Mouse (Mus musculus) WW6 (cell line): ENCODE data around the gene Lnpep.

ENCODE experiments used
- DNase-seq: peaks from one replicate; pipeline ENCODE4 v3.0.0-alpha.2; 2013; ENCODE audit warnings: low read depth, low spot score

Lnpep gene

DNA sequence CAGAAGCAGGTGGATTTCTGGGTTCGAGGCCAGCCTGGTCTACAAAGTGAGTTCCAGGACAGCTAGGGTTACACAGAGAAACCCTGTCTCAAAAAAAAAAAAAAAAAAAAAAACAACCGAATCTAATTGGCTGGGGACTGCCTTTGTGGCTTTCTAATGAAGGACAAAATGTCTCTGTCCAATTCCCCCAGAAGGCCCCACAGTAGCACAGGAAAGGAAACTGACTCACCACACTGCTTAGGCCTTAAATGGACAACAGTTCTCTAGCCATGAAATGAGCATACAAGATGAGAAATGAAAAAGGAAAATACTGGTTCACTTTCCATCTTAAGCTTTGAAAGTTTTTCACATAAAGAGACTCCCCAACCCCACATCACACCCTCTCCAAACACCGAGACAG lies 15.3 kb downstream of the Lnpep start:
- DNase-seq, result no peak

DNA sequence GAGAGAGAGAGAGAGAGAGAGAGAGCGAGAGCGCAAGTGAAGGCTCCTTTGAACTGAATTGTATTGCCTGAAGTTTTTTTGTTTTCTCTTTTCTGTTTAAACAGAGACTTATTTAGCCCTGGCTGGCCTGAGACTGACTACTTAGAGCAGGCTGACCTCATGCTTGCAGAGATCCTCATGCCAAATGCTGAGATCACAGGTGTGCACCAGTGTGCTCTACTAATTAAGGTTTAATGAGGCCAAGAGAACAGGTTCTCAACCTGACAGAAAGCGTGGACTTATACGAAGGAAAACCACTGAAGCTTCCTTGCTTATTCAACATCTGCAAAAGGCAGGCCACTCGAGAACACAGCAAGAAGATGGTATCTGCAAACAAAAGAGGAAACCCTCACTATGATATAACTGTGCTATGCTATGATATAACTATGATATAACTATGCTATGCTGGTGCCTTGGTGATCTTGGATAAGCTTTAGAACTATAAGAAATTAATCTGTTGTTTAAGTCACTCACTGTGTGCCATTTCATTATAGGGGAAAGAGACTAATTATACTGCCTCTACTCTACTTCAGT lies 16.3 kb downstream of the Lnpep start:
- DNase-seq, result no peak

DNA sequence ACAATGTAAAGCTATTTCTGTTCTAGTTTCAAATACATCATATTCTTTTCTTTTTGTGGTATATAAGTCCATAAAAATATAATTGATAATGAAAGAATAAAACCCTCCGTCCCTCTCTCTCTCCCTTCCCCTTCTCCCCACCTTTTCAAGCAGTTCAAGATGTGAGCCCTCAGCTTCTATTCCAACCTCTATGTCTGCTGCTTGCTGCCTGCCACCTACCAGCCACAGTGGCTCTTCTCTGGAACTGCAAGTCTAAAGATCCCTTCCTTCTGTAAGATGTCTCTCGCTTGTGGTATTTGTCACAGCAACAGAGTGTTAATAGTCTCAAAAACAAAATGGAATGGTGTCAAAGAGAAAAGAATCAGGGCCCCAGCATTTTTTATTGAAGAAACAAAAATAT lies 20.3 kb downstream of the Lnpep start:
- DNase-seq, result no peak

DNA sequence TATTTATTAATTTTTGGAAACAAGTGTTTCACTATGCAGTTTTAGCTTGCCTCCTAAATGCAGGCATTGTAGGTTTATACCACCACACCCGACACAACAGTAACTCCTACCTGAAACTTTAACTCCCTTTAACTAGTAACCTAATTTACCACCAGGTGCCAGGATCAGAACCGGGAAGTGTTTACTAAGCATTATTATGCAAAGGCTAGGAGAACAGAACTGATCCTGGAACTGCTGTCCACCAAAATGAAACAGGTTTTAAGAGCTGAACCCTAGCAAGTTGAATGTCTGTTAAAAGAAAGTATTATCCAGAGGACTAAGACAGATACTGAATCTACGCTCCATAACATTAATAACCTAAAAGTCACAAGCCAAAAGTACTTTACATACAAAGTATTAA lies 21.2 kb downstream of the Lnpep start:
- DNase-seq, result no peak

DNA sequence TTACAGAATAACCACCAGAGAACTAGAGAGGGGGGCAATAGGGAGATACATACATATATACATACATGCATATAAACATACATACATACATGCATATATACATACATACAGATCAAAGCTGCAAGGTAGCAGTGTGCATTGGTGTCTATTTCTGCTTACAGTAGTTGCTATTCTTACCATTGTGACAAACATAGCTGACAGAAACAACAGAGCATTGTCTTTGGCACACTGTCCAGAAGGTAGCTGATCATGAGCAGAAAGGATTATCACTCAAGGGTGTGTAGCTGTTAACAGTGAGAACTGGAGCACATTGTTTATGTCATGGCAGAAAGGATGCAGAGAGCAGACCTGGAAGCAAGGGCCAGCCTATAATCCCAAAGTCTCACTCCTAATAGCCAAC lies 22.1 kb downstream of the Lnpep start:
- DNase-seq, result no peak

DNA sequence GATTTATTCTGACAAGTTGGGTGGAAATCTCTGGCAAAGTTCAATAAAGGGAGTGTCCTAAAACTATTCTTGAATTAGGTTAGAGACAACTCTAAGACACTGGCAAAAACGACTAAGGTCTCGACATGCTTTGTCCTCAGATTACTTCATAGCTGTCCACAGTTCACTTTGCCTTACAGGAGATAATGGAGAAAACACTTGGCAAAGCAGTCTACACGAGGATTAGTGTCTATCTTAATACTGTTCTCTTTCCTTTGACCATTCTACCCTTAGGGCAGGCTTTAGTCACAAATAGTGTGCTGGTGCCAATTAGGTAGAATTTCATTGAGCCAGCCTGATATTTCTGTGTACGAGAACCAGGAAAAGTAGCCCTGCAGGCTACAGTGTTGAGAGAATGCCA lies 22.5 kb downstream of the Lnpep start:
- DNase-seq, result no peak

DNA sequence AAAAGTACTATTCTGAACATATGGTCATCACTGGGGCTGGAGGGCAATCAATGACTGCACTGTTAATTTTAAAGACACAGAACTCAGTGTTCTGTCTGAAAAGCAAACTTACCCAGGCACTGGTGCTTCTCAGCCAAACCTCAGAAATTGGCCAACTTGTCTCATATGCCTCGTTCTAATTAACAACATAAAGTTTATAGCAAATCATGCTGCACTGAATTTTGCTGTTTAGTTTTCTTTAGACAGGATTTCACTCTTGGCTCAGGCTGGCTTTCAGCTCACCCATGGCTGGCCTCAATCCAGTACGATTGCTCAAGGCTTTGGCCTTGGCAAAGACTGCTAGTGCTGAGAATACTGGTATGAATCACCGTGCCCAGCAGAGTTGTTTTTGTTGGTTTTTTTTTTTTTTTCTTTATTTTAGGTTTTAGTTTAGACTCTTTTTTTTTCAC lies 24.0 kb downstream of the Lnpep start:
- DNase-seq, result no peak

DNA sequence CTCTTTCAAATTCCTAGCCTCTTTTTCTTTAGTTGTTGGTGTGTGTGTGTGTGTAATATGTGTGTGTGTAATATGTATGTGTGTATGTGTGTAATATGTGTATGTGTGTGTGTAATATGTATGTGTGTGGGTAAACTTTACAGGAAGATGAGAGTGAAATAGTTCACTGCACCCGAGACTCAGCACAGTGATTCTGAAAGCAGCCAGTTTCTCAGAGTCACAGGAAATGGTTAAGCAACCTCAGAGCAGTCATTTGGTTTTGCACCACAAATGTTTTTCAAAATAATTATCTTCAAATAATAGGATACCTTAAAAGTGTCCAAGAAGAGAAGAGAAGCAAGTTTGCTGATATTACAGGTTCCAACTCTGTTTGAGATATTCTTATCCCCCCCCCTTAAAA lies 24.8 kb downstream of the Lnpep start:
- DNase-seq, result no peak

DNA sequence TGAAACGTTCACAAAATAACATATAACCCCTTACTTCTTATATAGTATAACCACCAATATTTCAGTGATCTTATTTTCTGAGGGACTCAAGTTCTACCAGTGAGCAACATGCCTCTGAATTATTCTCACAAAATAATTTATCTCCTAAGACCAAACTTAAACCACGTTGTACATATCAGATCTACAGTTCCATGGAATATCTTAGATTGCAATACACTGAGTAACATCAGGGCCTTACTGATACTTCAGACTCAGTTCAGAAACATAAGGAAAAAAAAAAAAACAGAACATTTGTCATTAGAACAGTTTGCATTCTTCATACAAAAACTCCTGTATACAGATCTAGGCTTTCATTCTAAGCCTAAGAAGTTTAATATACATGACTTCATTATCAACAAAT lies 26.5 kb downstream of the Lnpep start:
- DNase-seq, result no peak

DNA sequence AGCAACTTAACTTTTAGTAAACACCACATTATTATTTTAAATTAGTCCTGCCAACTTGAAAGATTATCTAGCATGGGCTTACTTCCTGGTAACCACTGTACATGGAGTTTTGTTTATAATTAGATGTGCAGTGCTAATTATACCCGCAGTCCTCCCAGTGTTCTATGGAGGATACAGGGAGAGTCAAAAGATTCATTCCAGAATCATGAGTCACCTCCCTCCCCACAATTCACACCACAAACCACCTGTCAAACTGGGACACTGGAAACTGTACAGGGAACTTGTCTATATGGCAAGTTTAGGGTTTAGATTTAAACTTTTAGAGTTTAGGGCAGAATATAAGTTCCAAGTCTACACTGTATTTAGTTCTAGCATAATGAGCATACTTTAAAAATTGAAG lies 31.9 kb downstream of the Lnpep start:
- no peak for DNase-seq

DNA sequence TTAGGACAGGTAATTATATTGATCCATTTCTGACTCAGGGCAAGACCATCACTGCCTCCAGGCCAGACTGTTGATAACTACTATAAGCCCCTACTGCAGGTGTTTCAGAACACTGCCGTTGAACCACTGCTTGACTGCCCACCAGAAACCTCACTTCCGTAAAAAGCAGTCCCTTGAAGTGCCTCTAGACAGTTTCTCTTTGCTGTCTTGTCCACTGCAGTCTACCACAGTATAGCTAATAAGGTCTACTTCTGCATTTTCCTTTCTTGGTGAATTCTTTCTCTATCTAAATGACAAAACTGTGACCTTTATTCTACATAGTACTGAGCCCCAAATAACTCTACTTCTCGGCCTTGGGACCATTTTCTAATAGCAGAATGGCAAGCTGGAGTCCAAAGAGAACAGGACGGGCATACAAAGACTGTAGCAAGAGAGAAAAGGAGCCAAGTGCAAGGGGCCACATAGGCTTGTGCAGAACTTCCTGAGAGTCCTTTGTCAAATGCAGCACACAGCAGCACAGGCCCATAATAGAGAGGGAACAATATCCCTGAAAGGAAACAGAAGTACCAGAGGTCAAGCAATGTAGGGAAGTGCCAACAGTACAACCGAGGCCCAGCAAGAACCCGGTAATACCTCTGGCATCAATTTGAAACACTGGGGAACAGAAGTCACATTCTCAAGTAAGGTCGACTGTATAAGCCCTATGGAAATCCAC lies 37.4 kb downstream of the Lnpep start:
- DNase-seq, result no peak

DNA sequence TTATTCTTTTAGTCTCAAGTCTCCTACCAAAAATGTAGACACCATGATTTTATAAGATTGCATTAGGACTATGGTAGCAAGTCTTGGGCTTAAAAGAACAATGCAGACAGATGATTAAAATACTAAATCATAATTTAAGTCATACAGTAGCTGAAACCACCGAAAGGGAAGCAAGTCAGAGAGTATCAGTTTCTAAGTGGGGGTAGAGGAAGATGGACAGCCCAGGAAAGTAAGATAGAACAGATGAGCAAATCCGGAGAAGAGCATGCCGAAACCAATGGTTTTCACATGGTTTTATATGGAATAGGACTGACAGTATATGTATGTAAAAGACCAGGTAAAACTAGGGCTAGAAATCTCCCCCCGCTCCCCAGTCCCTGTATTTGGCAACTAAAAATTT lies 39.7 kb downstream of the Lnpep start:
- DNase-seq, result no peak

DNA sequence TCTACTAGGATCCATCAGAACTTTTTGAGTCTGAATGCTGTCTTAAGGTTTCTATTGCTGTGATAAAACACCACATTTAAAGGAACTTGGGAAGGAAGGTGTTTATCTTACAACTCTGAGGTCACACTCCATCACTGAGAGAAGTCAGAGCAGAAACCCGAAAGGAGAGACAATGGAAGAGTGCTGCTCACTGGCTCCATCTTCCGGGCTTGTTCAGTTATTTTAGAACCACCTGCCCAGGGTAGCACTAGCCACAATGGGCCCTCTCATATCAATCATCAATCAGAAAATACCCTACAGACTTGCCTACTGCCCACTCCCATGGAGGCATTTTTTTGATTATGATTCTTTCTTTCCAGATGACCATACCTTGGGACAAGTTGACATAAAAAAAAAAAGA lies 41.0 kb downstream of the Lnpep start:
- no peak for DNase-seq

DNA sequence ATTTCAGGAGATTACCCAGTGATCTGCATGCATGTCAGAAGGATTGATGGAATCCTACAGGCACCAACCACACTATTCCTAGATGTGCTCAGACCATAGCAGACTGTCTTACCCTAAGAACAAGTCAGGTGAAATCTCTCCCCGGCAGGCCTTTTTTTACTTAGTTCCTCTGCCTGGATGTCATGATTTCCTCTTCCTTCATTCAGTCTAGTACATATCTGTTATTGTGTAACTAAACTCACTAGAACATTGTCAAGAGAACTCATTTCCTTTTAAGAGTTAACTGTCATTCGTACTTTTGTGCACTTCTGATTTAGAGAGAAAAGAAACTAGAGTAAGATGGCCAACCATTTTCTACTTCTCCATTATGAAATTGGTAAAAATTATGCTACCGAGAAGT lies 43.6 kb downstream of the Lnpep start:
- DNase-seq, result no peak

DNA sequence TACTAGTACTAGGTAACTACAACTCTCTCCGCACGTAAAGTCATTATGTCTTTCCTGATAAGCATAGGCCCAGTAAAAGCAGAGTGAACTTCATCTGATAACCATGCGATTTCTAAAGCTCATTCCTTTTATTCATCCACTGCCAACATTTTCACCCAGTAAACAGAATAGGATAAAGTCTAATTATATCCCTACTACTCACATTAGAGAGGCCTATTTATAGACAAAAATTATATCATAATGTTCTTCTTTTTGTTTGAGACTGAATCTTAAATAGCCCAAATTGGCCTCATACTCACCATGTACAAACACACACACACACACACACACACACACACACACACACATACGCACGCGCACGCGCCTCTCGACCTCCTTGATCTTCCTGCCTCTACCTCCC lies 48.5 kb downstream of the Lnpep start:
- DNase-seq, result no peak

DNA sequence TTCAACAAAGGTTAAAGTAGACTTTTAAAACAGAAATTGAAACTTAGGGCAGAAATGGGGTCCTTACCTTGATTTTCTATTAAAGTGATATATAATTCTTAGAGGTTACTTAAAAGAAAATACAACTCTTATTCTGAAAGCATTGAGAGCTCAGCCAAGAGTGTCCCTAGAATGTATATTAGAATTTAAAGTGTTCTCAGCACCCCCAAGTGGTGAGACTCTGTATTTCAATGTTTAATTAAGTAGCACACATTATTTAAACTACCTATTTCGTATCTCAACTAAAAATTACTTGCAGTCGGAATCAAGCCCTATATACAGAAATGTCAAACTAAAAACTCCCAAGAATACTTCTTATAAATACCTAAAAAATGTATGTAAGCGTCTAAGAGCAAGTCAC lies 57.8 kb downstream of the Lnpep start:
- no peak for DNase-seq

DNA sequence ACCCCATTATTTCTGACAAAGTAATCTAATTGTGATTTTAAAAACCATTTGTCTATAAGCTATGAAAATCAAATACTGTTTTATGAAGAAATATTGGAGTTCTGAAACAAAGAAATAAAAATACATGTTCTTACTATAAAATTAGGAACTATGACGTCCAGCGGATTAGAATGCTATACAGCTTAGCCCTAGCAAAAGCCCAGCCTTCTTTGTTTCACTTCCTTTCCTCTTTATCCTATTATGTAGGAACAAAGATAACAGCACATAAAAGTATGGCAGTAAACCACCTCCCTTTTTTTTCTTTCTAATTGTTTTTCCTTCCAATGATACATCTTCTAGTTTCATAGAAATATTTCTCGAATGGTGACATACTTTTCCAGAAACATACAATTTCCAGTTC lies 75.9 kb downstream of the Lnpep start:
- no peak for DNase-seq

DNA sequence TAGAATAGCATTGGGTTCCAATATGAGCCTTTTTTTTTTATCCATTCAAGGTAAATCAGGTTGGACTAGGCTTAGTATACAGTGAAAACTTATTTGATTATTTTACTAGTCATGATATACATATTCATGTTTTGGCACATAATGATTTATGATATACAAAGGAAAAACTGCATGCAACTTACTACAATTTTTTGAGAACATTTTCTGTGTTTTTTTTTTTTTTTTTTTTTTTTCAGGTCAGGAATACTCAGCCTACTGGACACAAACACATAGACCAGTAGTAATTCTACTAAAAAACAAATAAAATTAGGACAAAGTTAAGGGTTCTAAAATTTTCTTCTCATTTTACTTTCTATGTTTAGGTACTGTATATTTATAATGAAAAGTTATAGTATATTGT lies 93.5 kb downstream of the Lnpep start:
- no peak for DNase-seq

DNA sequence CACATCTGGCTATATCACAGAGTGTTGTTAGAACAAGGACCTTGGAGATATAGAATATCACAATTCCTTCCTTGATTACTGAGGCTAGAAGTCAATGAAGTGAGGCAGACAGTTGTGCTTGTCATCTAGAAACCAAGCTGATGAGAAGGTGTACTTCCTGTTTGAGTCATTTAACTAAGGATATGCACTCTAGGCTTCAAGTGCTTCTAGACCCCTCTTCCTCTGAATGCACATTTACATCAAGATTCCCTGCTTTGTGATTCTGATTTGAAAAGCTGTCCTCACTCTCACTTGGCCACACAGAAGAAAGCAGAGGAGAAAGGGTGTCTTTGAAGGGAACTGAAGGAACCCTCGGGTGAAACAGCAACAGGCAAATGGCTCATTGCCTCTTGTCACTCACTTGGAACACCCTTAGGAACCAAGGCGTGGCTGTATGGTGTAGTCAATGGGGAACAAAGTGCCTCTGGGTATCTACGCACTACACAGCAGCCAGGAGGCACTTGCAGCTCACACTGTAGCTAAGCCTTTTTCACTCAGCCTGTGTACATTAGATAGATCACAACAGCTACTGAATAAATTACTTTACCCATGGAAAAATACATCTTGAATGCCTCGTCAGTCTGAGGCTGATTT lies 108.3 kb downstream of the Lnpep start:
- peak; percentile 38 for DNase-seq

DNA sequence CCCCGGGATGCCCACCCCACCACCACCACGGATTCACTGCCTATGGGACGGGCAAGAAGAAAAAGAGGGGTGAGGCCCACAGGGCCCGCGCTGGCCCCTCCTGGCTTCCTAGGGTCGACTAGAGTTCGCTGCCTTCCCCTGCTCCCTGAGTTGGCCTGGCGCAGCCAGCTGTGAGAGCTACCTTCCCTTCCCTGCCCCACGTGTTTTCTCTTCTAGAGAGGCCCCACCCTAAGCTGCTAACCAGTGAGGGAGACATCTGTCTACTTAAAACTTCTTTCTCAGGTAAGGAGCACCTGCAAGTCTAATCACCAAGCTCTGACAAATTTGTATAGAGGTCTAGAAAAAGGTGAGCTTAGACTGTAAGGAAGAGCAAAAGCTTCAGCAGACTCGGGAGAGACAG lies 118.2 kb downstream of the Lnpep start:
- no peak for DNase-seq

DNA sequence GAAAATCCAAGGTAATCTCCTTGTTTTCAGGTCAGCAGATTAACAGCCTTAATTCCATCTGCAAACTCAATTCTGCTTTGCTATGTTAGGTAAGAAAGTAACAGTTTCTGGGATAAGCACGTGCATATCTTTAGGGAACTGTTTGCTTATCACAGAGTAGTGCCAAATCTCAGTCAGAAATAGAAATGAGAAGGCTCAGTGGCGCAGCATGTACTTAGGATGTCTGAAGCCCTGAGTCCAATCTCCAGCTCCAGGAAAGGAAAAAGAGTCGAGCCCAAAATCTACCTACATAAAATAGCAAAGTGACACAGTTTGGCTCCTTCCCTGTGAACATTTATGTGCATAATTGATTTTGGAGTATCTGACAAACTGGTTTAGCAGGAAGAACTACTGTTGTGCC lies 125.6 kb downstream of the Lnpep start:
- no peak for DNase-seq

DNA sequence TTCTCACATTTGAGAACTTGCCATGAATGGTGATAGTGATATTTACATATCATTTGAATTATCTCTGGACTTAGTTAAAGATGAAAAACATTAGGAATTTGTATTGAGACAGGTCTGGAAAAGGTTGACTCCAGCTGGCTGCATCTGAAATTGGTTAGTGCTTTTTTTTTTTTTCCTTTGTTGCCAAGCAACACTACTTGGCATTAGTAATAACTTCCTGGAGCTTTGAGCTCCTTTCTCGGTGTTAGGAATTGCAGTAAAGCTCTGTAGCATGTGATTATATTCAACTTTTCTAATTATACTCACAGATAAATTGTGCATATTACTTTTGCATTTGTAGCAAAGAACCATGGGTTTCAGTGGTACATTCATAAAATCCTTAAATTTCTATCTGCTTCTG lies 126.0 kb downstream of the Lnpep start:
- no peak for DNase-seq

DNA sequence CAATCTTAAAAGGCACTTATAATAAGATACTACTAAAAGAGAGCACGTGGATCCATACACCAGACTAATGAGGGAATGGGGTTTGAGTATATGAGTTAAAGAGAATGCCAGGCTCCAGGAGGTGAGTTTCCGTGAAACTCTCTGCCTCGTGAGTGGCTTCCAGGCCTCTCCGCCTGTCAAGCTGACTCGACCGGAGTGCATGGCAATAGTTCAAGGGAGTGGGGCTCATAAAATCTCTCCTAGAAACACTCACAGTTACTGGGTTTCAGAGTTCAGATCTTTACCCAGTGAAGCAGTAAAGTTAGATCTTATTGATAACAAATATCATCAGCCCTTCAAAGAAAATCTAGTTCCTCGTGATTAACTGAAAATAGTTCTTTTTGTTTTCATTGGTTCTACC lies 128.1 kb downstream of the Lnpep start:
- DNase-seq, result no peak
